Mouse (Mus musculus): Measurements from ENCODE around the gene Mical2. TPM values are rescaled to one million over a fixed set of nuclear protein-coding genes. Genes with fewer than 3 reads are reported as not detected.

The Mical2 gene
- total RNA-seq, 2 experiments from 2014 or later: 9.1 to 17.9 TPM

- DNase-seq (ENCODE audit: low spot score in 2 of 2): no peak
Observed at GRCm38 (mm10) chr7:112208323-112209167, 17.1 kb upstream of the Mical2 start.

DNA sequence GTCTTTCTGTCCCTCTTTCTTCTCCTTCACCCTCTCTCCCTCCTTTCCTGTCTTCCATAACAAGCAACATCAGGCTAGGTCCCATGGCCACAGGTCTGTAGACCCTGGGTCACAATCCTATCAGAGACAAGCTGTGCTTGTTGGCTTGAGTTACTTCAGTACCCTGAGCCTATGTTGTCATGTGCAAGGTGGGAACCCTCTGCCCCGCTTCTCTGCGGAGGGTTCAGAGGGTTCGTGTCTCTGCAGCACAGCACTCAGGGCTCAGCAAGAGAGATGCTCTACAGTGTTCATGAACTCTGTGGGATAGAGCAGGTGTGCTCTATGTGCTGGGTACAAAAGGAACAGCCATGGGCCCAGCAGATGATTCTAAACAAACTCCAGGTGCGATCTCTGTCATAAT is 16.0 kb upstream of the Mical2 start:
- no peak for DNase-seq (ENCODE audit: low spot score in 2 of 2)

DNA sequence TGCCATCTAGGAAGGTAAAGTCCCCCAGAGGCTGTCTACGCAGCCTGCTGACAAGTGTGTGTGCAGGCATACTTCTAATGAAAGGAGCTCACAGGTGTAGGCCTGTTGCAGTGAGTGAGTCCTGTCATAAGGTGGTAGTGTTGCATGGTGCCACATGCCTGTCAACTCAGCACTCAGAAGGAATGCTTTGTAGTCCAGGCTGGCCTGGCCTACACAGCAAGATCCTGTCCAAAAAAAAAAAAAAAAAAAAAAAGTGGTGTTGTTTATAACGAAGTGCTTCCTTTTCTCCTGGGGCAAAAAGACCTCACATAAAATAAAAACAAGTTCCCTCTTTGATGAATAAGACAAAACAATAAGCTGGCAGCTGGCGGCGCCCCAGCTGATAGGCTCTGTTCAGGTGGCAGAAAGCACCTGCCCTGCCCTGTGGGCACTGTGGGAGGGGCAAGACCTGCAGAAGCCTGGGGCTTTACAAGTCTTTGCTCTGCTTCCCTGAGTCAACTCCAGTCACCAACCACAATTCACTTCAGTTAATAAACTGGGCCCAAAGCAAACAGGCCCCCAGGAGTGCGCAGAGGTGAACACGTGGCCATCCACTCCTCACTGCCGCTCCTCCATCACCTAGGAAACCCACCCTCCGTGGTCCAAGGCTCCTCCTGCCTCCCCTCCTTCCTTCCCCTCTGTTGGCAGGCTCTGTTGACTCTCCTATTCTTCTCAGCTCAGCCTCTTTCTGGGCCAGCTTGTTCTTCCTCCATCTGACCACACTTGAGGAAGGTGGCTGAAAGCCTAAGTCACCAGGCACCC is 12.5 kb upstream of the Mical2 start:
- DNase-seq (ENCODE audit: low spot score in 2 of 2): no peak

GRCm38 (mm10) chr7:112215871-112216270 is 9.8 kb upstream of the Mical2 start:
- no peak for DNase-seq (ENCODE audit: low spot score in 2 of 2)

DNA sequence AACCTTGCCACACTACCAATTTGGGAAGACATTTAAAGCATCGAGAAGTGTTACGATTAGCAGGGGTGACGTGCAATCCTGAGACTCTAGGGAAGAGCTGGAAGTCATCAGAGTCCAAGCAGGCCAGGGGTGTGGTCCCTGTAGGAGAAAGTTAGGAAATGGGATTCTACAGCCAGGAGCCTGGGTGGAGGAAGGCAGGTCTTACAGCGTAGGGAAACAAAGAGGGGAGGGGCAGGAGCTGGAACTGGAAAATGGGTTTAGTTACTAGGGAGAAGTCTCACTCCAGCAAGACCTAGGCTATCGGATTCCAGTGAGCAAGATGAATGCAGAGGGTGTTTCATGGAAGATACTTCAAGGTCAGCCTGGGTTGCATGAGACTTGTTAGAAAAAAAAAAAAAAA is 8.9 kb upstream of the Mical2 start:
- no peak for DNase-seq (ENCODE audit: low spot score in 2 of 2)

DNA sequence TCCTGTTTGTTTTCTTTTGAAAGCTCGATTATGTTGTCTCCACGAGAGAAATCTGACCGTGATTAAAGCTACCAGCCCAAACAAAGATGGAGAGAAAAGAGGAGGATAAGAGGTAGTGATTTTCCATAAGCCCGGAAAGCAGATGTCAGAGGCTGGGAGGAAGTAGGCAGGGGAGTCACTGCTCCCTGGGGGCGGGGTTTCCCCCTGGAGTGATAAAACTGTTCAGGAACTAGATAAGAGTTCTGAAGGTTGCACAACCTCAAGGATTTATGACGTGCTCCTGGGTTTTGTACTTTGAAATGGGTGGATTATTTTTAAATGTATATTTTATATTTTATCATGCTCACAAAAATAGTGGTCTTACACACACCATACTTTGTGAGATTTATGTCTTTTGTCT is 8.4 kb upstream of the Mical2 start:
- peak; percentile 49 to 54 for DNase-seq (ENCODE audit: low spot score in 2 of 2)

DNA sequence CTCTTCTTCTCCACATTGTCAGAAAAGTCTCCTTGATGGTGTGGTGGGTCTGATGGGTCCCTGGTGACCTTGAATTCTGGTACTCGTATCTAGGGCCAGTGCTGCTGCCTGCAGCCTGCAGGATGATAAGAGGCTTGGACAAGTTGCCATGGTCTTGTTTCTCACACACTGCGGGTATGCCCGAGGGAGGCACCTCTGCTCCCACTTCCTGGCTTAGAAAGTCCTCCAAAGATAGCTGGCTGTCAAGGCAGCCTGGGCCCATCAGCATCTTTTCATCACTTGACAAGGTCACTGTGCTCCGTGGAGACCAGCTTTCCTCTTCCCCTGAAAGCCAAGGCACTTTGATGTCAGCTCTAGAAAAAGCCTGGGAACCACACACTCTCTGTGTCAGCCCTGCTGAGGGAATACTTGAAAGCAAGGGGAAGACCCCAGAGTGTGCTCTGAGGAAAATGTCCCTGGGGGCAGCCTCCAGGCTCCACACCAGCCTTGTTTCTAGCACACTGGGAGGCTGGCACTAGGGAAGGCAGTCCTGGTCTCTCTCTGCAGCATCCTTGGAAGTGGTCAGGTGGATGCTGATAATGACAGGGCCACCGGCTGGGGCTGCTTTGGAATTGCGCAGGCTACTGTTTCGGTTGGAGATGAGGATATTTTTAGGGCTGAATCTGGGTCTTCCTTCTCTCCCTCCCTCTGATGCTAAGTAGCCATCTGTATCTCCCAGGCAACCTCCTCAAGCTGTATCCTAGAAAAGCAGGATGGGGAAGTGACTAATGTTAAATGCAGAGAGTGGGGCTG is 2.7 kb upstream of the Mical2 start:
- DNase-seq (ENCODE audit: low spot score in 2 of 2): no peak

- DNase-seq (ENCODE audit: low spot score in 2 of 2): no peak
Observed at GRCm38 (mm10) chr7:112224854-112225253, 802 bp upstream of the Mical2 start.

DNA sequence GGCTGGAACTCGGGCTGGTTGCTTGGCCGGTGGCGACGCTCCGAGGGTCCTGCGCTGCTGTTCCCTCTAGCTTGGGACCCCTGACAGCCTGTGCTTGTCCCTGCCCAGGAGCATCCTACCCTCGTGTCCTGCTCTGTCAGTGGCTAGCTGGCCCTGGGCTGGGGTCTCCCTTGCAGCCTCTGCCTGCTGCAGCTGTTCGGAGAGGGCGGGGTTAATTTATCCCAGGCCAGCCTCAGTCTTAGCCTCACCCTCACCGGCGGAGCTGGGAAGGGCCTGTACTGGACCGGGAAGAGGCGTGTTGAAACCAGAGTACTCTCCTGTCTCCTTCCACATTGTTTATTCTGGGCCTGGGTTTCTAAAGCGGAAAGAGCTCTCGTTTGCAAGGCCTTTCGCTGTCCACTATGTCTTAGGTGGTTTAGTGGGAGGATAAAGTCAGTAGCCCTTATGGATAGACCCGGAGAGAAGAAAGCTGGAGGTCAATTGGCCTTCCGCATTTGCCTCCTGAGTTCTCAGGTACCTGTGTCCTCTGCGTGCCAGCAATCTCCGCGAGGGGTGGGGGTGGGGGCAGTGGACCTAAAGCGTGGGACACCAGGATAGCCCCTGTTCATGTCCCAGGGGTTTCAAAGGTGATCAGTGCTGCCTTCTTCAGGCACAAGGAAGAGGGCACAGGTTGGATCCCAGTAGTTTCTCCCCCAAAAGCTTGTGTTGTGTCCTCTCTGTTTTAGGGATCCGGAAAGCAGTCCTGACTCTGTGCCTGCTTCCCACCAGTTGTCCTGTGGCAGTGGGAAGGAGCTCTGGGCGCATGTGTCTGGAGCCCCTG is 1.0 kb downstream of the Mical2 start:
- no peak for DNase-seq (ENCODE audit: low spot score in 2 of 2)

DNA sequence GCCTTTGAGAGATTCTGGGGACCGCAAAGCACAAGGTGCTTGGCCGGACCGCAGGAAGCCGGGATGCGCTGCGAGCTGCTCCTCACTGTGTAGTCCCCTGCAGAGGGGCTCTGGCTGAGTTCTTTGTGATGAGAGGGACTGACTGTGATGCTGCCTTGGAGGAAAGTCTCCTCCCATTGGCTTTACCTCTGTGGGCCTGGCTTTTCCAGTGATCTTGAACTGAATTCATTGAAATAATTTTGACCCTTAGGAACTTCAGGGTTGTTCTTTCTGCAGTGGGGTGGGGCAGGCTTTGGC is 1.6 kb downstream of the Mical2 start:
- no peak for DNase-seq (ENCODE audit: low spot score in 2 of 2)

DNA sequence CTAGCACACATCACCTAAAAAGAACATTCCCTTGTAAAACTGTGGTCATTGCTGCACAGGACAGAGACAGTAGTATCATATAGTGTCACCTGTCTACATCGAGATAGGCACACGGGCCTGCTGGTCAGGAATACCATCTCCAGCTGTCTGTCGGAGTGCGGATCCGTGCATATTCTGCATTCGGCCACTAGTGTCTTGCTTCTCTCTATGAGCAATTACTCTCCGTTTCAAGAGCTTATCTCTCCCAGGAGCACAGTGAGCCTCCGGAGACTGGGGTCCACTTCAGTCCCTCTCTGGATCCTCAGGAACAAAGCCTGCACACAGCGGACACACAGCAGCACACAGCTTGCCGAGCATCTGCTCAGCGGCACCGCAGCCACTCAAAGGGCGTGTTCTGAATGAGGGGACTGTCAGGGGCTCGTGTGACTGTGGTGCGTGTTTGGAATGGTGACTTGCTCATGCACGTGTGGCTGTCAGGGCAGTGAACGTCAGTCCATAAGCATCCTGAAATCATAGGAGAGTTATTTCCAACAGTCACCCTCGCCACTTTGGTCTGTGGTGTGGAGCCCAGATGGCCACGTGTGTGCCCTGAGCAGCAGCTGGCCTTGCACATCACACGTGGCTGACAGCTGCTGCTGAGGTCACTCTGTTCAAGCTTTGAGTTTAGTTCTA is 3.3 kb downstream of the Mical2 start:
- DNase-seq (ENCODE audit: low spot score in 2 of 2): no peak

DNA sequence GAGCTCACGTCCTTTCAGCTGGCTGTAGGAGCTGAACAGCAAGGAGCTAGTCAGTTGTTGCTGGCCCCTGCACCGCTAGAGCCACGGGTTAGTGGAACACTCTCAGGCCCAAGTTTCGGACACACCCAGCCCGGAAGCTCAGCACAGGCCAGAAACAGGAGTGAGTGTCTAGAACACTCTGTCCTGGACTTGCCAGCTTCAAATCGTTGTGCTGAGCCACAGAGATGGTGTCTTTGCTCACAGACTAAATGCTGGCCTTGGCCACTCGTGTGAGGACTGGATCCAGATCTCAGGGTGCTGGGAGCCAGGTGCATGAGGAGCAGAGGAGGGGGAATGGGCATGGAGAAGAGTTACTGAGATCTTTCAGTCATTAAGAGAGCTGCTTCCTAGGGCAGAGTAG is 6.1 kb downstream of the Mical2 start:
- DNase-seq (ENCODE audit: low spot score in 2 of 2): no peak

- DNase-seq (ENCODE audit: low spot score in 2 of 2): no peak
Observed at GRCm38 (mm10) chr7:112233345-112234005, 7.8 kb downstream of the Mical2 start.

- no peak for DNase-seq (ENCODE audit: low spot score in 2 of 2)
Observed at GRCm38 (mm10) chr7:112234410-112234809, 8.8 kb downstream of the Mical2 start.

DNA sequence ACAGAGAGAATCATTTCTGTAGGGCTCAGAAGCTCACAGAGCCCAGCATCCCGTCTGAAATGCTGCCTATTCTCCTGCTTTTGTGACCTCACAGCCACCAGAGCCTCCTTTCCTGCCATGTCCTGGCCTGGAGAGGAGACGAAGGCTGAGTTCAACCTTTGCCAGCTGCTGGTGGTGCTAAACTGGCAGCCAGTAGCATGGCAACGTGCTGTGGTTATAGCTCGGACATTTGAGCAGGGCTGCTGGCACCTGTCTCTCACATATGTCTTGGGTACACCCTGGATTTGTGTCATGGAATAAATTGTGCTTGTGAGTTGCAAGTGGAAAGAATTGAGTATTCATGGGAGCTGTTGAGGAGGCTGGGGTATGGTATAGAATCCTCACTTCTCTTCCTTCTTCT is 9.8 kb downstream of the Mical2 start:
- DNase-seq (ENCODE audit: low spot score in 2 of 2): no peak

DNA sequence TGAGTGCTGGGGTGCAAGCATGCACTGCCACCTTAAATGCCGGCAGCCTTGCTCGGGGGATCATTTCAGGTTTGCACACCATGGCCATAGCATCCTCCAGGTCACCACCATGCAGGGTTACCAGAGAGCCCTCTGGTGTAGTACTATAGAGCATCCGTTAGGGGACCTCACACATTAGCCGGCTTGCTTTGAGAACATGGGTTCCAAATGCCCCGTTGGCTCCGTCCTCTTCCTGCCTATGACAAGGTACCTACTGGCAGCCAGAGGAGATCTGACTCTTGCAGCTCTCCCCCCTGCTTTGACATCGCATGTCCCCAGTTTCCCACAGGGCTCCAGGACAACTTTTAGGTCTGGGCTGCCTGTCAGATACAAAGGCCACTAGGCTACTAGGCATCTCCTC is 11.6 kb downstream of the Mical2 start:
- no peak for DNase-seq (ENCODE audit: low spot score in 2 of 2)

GRCm38 (mm10) chr7:112237868-112238267 is 12.2 kb downstream of the Mical2 start:
- no peak for DNase-seq (ENCODE audit: low spot score in 2 of 2)

GRCm38 (mm10) chr7:112238768-112239728 is 13.4 kb downstream of the Mical2 start:
- no peak for DNase-seq (ENCODE audit: low spot score in 2 of 2)

- DNase-seq (ENCODE audit: low spot score in 2 of 2): no peak
Observed at GRCm38 (mm10) chr7:112240748-112241147, 15.1 kb downstream of the Mical2 start.

All from adrenal gland, adult 18-20 months (tissue).